Mouse (Mus musculus) embryonic fibroblast, embryonic 13.5 days (primary cell): ENCODE data around the gene Fcgr2b. TPM values are rescaled to one million over a fixed set of nuclear protein-coding genes. Genes with fewer than 3 reads are reported as not detected.

Experiments
- H3K27ac ChIP-seq: 2 replicates; pipeline ENCODE4 v1.5.1; 2012; ENCODE audit warnings: low read length, control low read depth, inconsistent platforms; ENCODE audit not compliant: insufficient read depth
- H3K4me1 ChIP-seq: 2 replicates; pipeline ENCODE4 v1.6.1; 2011; ENCODE audit warnings: low read length; ENCODE audit not compliant: control insufficient read depth, insufficient read depth
- H3K4me3 ChIP-seq: 2 replicates; pipeline ENCODE4 v1.5.1; 2011; ENCODE audit warnings: mild to moderate bottlenecking, control low read depth, low read length; ENCODE audit not compliant: insufficient read depth
- CTCF ChIP-seq: IDR thresholded peaks from 2 replicates; pipeline ENCODE4 v1.5.1; 2011; ENCODE audit warnings: mild to moderate bottlenecking, control low read depth, low read length, moderate library complexity, borderline replicate concordance; ENCODE audit not compliant: insufficient read depth
- POLR2A ChIP-seq: IDR thresholded peaks from 2 replicates; pipeline ENCODE4 v1.6.1; 2011; ENCODE audit warnings: low read depth, mild to moderate bottlenecking, control low read depth, low read length, moderate library complexity
- polyA plus RNA-seq: library from polyadenylated mRNA; stranded (reverse); fragments of >200 nt; gene quantifications from 2 replicates; pipeline ENCODE4 v1.2.4, GENCODE M21; 2011; ENCODE audit warnings: low read depth; ENCODE audit not compliant: missing spikeins, insufficient read length

Gene Fcgr2b
- polyA plus RNA-seq = 0.51 TPM in 1 of 2 replicates, not detected in the other

GRCm38 (mm10) chr1:170976447-170976846, at the start of gene Fcgr2b:
Gene Fcgr2b, minus strand, starts transcription at chr1:170976547.
- TF ChIP-seq POLR2A (no peak), CTCF (no peak)
- no peak within 1 kb of the TSS for H3K27ac ChIP-seq
- H3K4me3 ChIP-seq = no peak within 1 kb of the TSS
- no peaks in the 10 kb centered on the region for H3K4me1 ChIP-seq

- Histone ChIP-seq H3K27ac (peak overlapping the region; percentile 51; the same call in 1 of the 2 replicates), H3K4me3 (no peak overlapping the region), H3K4me1 (peaks cover 3% of the 10 kb centered on the region; the same call in 1 of the 2 replicates)
- TF ChIP-seq CTCF = no peak
- no peak for TF ChIP-seq POLR2A
These were observed 43.1 kb upstream of the Fcgr2b start for GRCm38 (mm10) chr1:171019311-171019950.

- Histone ChIP-seq H3K4me1 (peaks cover 3% of the 10 kb centered on the region; the same call in 1 of the 2 replicates), H3K27ac (peak within 1 kb of the TSS; percentile 51; the same call in 1 of the 2 replicates)
- TF ChIP-seq CTCF (no peak), POLR2A (no peak)
These were observed 42.4 kb upstream of the Fcgr2b start, which contains the start of gene Fcgr4 for GRCm38 (mm10) chr1:171018737-171019136. Gene Fcgr4, plus strand, starts transcription at chr1:171018920.

GRCm38 (mm10) chr1:171017468-171018158, 41.3 kb upstream of the Fcgr2b start:
- TF ChIP-seq CTCF (no peak), POLR2A (no peak)
- no peak overlapping the region for H3K4me3 ChIP-seq
- H3K4me1 ChIP-seq = peaks cover 3% of the 10 kb centered on the region; the same call in 1 of the 2 replicates
- H3K27ac ChIP-seq = no peak overlapping the region

More at GRCm38 (mm10) chr1:171018737-171019136, 42.4 kb upstream of the Fcgr2b start, which contains the start of gene Fcgr4:
- no peak within 1 kb of the TSS for H3K4me3 ChIP-seq

GRCm38 (mm10) chr1:171016676-171017356, 40.5 kb upstream of the Fcgr2b start:
- peaks cover 3% of the 10 kb centered on the region; the same call in 1 of the 2 replicates for H3K4me1 ChIP-seq
- TF ChIP-seq CTCF = no peak
- no peak for TF ChIP-seq POLR2A
- H3K4me3 ChIP-seq = no peak overlapping the region
- H3K27ac ChIP-seq = no peak overlapping the region

- Histone ChIP-seq H3K27ac (no peak overlapping the region), H3K4me1 (no peaks in the 10 kb centered on the region), H3K4me3 (no peak overlapping the region)
- TF ChIP-seq CTCF = no peak
- TF ChIP-seq POLR2A = no peak
These were observed 35.4 kb upstream of the Fcgr2b start for GRCm38 (mm10) chr1:171011733-171012132.

GRCm38 (mm10) chr1:171006905-171007304, 30.6 kb upstream of the Fcgr2b start:
- Histone ChIP-seq H3K4me1 (no peaks in the 10 kb centered on the region), H3K4me3 (no peak overlapping the region), H3K27ac (no peak overlapping the region)
- TF ChIP-seq POLR2A = no peak
- TF ChIP-seq CTCF = no peak

GRCm38 (mm10) chr1:171006335-171006734, 30.0 kb upstream of the Fcgr2b start:
- TF ChIP-seq POLR2A (no peak), CTCF (no peak)
- H3K4me1 ChIP-seq = no peaks in the 10 kb centered on the region
- H3K4me3 ChIP-seq = no peak overlapping the region
- H3K27ac ChIP-seq = no peak overlapping the region

GRCm38 (mm10) chr1:171005586-171005985, 29.2 kb upstream of the Fcgr2b start:
- Histone ChIP-seq H3K4me1 (no peaks in the 10 kb centered on the region), H3K4me3 (no peak overlapping the region), H3K27ac (no peak overlapping the region)
- TF ChIP-seq POLR2A (no peak), CTCF (no peak)
